Mouse (Mus musculus): Measurements from ENCODE around the gene Tarbp2.

DNA sequence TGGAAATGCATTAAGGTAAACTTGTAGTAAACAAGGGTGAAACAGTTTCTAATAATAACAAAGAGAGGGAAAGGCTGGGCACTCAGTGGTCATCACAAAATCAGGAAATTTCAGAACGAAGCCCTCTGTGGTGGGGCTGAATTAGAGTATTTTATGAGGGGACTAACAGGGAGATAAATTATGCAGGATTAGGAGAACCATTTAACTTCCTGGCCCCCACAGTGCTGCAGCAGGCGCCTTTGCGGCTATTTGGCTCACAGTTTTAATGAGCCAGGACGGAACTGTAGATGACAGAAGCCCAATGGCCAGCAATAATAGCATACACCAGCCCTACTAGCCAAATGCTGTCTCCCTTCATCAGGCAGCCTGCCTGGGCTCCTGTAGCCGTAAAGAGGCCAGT is 45.7 kb downstream of the Tarbp2 start:
- TF ChIP-seq GATA1 (IDR thresholded peaks at IDR 0.05; ENCODE audit: low read length) (no peak), TAL1 (IDR thresholded peaks at IDR 0.05; ENCODE audit: low read length) (no peak)

Measured in erythroblast, embryonic 14.5 days (primary cell).